ENCODE assay signal across 21 mouse cellular contexts in the genomic region with DNA sequence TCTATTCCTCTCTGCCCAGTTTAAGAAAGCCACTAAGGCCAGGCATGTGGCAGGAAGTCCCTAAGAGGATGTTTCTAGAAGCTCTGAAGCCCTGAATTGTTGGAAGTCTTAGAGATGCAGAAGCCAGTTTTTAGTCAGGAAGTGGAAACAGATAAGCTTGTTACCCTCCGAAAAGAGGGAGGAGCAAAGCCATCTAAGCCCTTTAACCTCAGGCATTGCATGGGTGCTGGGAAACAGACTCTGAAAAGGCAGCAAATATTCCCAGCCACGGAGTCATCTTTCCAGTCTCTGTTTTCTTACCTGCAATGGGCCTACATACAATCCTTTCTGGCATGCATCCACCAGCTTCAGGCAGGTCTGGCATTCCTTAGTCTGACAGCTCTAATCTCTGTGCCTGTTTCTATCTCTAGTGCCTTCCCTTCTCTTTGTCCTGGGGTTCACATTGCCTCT. TPM values are rescaled to one million over a fixed set of nuclear protein-coding genes. Genes with fewer than 3 reads are reported as not detected.
DNase-seq lines count a peak whose midpoint lies in the region; ATAC-seq and TF ChIP-seq lines count a peak whose summit lies in the region.
"Had no signal": no experiment of that assay in that cellular context is flagged by ENCODE, and none has a peak within 500 bp of the region (broad histone marks: within the 10 kb centered on the region; RNA-seq: fewer than 3 reads in every experiment).

No protein-coding gene starts in this region.

- TF ChIP-seq CTCF in liver, adult 2 months (IDR thresholded peaks at IDR 0.05; ENCODE audit: low read depth, low read length), result no peak
- no peak for TF ChIP-seq CTCF in bone marrow macrophage, adult 2 months (IDR thresholded peaks at IDR 0.05; ENCODE audit: low read depth, low read length)

- WGBS in liver, adult 2 months, result 5% methylated on average over 2 of the region's 2 CpGs
- 10% methylated on average over 2 of the region's 2 CpGs for WGBS in liver, embryonic 12.5 days (ENCODE audit: insufficient replicate concordance)
- WGBS in hindbrain, embryonic 14.5 days, result 58% methylated on average over 2 of the region's 2 CpGs

- H3K4me3 ChIP-seq in liver, adult 2 months (ENCODE audit: insufficient read depth, low read depth, low read length), result peak overlapping the region; percentile 48
- no peak overlapping the region for H3K4me3 ChIP-seq in liver, embryonic 12.5 days
- no peak overlapping the region for H3K4me3 ChIP-seq in bone marrow macrophage, adult 2 months (ENCODE audit: insufficient read depth, low read length)
- H3K4me3 ChIP-seq in hindbrain, embryonic 14.5 days (replicated peaks; ENCODE audit: low read length), result no peak overlapping the region
- H3K4me3 ChIP-seq: neural tube, embryonic 12.5 days; stomach, embryonic 15.5 days had no signal

- no peaks in the 10 kb centered on the region; the same call in 1 of the 2 replicates for H3K79me2 ChIP-seq in liver, adult 2 months (ENCODE audit: control insufficient read depth, insufficient read depth, low read length)

- peak; percentile 1 for DNase-seq in CD4-positive, CD25-positive, alpha-beta regulatory T cell, adult 2 months (ENCODE audit: low read depth, low spot score)
- DNase-seq in liver, adult 2 months (ENCODE audit: extremely low read depth, low read depth, low spot score), result peak; percentile 91
- DNase-seq in heart, postnatal 4 days, result peak; percentile 7
- DNase-seq in gastrocnemius, adult 8-10 months (ENCODE audit: low spot score in 2 of 2), result no peak
- DNase-seq in hindbrain, embryonic 14.5 days (ENCODE audit: low spot score), result no peak
- DNase-seq: adrenal gland, postnatal 25 days; cerebellum, postnatal 14 days; forebrain, postnatal 0 days; gastrocnemius, postnatal 14 days; kidney, adult 2 months; left cerebral cortex, postnatal 4 days; lung, adult 2 months; midbrain, embryonic 14.5 days had no signal

- no peaks in the 10 kb centered on the region for H3K36me3 ChIP-seq in liver, adult 2 months (ENCODE audit: control insufficient read depth, insufficient read depth, low read length)
- H3K36me3 ChIP-seq in liver, embryonic 12.5 days, result no peaks in the 10 kb centered on the region
- H3K36me3 ChIP-seq in hindbrain, embryonic 14.5 days (replicated peaks; ENCODE audit: control insufficient read depth, insufficient read depth), result no peaks in the 10 kb centered on the region
- H3K36me3 ChIP-seq: neural tube, embryonic 12.5 days; stomach, embryonic 15.5 days had no signal

- H3K4me1 ChIP-seq in liver, adult 2 months (ENCODE audit: control insufficient read depth, insufficient read depth, low read length), result peaks cover 31% of the 10 kb centered on the region
- H3K4me1 ChIP-seq in liver, embryonic 12.5 days, result peaks cover 5% of the 10 kb centered on the region; the same call in 1 of the 2 replicates
- peaks cover 10% of the 10 kb centered on the region for H3K4me1 ChIP-seq in bone marrow macrophage, adult 2 months (ENCODE audit: control insufficient read depth, insufficient read depth, low read length)
- H3K4me1 ChIP-seq in hindbrain, embryonic 14.5 days (replicated peaks; ENCODE audit: control insufficient read depth, insufficient read depth, low read length), result no peaks in the 10 kb centered on the region
- H3K4me1 ChIP-seq: neural tube, embryonic 12.5 days; stomach, embryonic 15.5 days had no signal

- H3K27me3 ChIP-seq in liver, adult 2 months (ENCODE audit: control insufficient read depth, insufficient read depth, low read length), result no peaks in the 10 kb centered on the region
- H3K27me3 ChIP-seq in liver, embryonic 12.5 days (replicated peaks), result no peaks in the 10 kb centered on the region
- H3K27me3 ChIP-seq in hindbrain, embryonic 14.5 days (ENCODE audit: control insufficient read depth, insufficient read depth, low read length), result no peaks in the 10 kb centered on the region
- H3K27me3 ChIP-seq: neural tube, embryonic 12.5 days; stomach, embryonic 15.5 days had no signal

- H3K9me3 ChIP-seq in liver, embryonic 12.5 days (replicated peaks), result no peaks in the 10 kb centered on the region
- no peaks in the 10 kb centered on the region for H3K9me3 ChIP-seq in hindbrain, embryonic 14.5 days (ENCODE audit: control insufficient read depth, low read length)
- H3K9me3 ChIP-seq: neural tube, embryonic 12.5 days; stomach, embryonic 15.5 days had no signal

- peak overlapping the region; percentile 99 for H3K27ac ChIP-seq in liver, adult 2 months (replicated peaks; ENCODE audit: insufficient read depth, low read depth, low read length)
- H3K27ac ChIP-seq in liver, embryonic 12.5 days, result no peak overlapping the region
- H3K27ac ChIP-seq in bone marrow macrophage, adult 2 months (ENCODE audit: insufficient read depth, low read depth, low read length), result peak overlapping the region; percentile 16; the same call in 1 of the 2 replicates
- H3K27ac ChIP-seq in hindbrain, embryonic 14.5 days, result no peak overlapping the region
- H3K27ac ChIP-seq: neural tube, embryonic 12.5 days; stomach, embryonic 15.5 days had no signal

- no peak overlapping the region for H3K4me2 ChIP-seq in liver, embryonic 12.5 days
- H3K4me2 ChIP-seq in hindbrain, embryonic 14.5 days (replicated peaks), result no peak overlapping the region
- H3K4me2 ChIP-seq: neural tube, embryonic 12.5 days; stomach, embryonic 15.5 days had no signal

- TF ChIP-seq POLR2A in liver, adult 2 months (IDR thresholded peaks at IDR 0.05; ENCODE audit: extremely low read depth, insufficient read depth, low read length), result no peak
- no peak for TF ChIP-seq POLR2A in bone marrow macrophage, adult 2 months (IDR thresholded peaks at IDR 0.05; ENCODE audit: borderline replicate concordance, low read depth, low read length)

- peak overlapping the region; percentile 76 for H3K9ac ChIP-seq in liver, adult 2 months (ENCODE audit: low read depth, low read length)
- no peak overlapping the region for H3K9ac ChIP-seq in liver, embryonic 12.5 days
- H3K9ac ChIP-seq in hindbrain, embryonic 14.5 days, result no peak overlapping the region
- H3K9ac ChIP-seq: forebrain, postnatal 0 days; neural tube, embryonic 12.5 days; stomach, embryonic 15.5 days had no signal

- no peak for ATAC-seq in CD4-positive, CD25-positive, alpha-beta regulatory T cell, adult 4 months
- ATAC-seq in liver, embryonic 12.5 days, result no peak
- ATAC-seq in hindbrain, embryonic 14.5 days (ENCODE audit: low FRiP score), result no peak
- ATAC-seq: forebrain, postnatal 0 days; hindbrain, embryonic 16.5 days had no signal

RNA-seq across cellular contexts. Expression of a gene that starts 7.6 kb away (rescaled TPM):
- not detected for polyA plus RNA-seq in CD4-positive, CD25-positive, alpha-beta regulatory T cell, adult 4 months (2017; shearing (Covaris generic))
- 7.5 and 8.7 TPM in 2 replicates for total RNA-seq in liver, adult 2 months (2014; rRNA removed)
- polyA plus RNA-seq in liver, adult 2 months (2012; rRNA removed), result 1.1 and 1.7 TPM in 2 replicates
- not detected in 2 replicates for polyA plus RNA-seq in liver, embryonic 12.5 days (2016; fragmentation: Nextera tagmentation; extraction: Ambion mirVana)
- not detected in 2 replicates for polyA plus RNA-seq in bone marrow macrophage, adult 2 months (2012; ENCODE audit: insufficient read depth, insufficient read length, missing spikeins)
- total RNA-seq in heart, postnatal 4 days (2021), result not detected
- total RNA-seq in gastrocnemius, adult 8-10 months (2022), result not detected
- polyA plus RNA-seq in hindbrain, embryonic 14.5 days (2014; fragmentation: Nextera tagmentation; extraction: Ambion mirVana), result not detected in 2 replicates
- total RNA-seq: adrenal gland, postnatal 25 days; forebrain, postnatal 0 days; gastrocnemius, postnatal 14 days; layer of hippocampus, postnatal 14 days; left cerebral cortex, postnatal 4 days had no signal
- polyA plus RNA-seq: forebrain, postnatal 0 days; hindbrain, embryonic 16.5 days; kidney, adult 2 months; lung, adult 2 months; midbrain, embryonic 14.5 days; neural tube, embryonic 12.5 days; stomach, embryonic 15.5 days had no signal

RNA-seq across cellular contexts. Expression of a gene that starts 13.7 kb away (rescaled TPM):
- under 1 TPM; 0.40 to 0.51 TPM for polyA plus RNA-seq in CD4-positive, CD25-positive, alpha-beta regulatory T cell, adult 4 months (2017; shearing (Covaris generic))
- 2,393 and 2,551 TPM in 2 replicates for total RNA-seq in liver, adult 2 months (2014; rRNA removed)
- 931 and 1,118 TPM in 2 replicates for polyA plus RNA-seq in liver, adult 2 months (2012; rRNA removed)
- polyA plus RNA-seq in liver, embryonic 12.5 days (2016; fragmentation: Nextera tagmentation; extraction: Ambion mirVana), result 0.12 and 0.17 TPM in 2 replicates
- not detected in 2 replicates for polyA plus RNA-seq in bone marrow macrophage, adult 2 months (2012; ENCODE audit: insufficient read depth, insufficient read length, missing spikeins)
- not detected for total RNA-seq in heart, postnatal 4 days (2021)
- total RNA-seq in gastrocnemius, adult 8-10 months (2022), result under 1 TPM in 1 of 4 experiments, not detected in 3; 0.13 TPM
- polyA plus RNA-seq in hindbrain, embryonic 14.5 days (2014; fragmentation: Nextera tagmentation; extraction: Ambion mirVana), result 0.25 TPM in 1 of 2 replicates, not detected in the other
- total RNA-seq: gastrocnemius, postnatal 14 days had no signal
- polyA plus RNA-seq: kidney, adult 2 months; small intestine, adult 2 months had no signal

RNA-seq across cellular contexts. Expression of a gene that starts 57.3 kb away (rescaled TPM):
- polyA plus RNA-seq in CD4-positive, CD25-positive, alpha-beta regulatory T cell, adult 4 months (2017; shearing (Covaris generic)), result 10 to 100 TPM; 53.2 to 62.3 TPM
- 43.8 and 54.7 TPM in 2 replicates for total RNA-seq in liver, adult 2 months (2014; rRNA removed)
- polyA plus RNA-seq in liver, adult 2 months (2012; rRNA removed), result 14.3 and 15.3 TPM in 2 replicates
- polyA plus RNA-seq in liver, embryonic 12.5 days (2016; fragmentation: Nextera tagmentation; extraction: Ambion mirVana), result 5.1 and 5.6 TPM in 2 replicates
- 43.1 and 44.6 TPM in 2 replicates for polyA plus RNA-seq in bone marrow macrophage, adult 2 months (2012; ENCODE audit: insufficient read depth, insufficient read length, missing spikeins)
- 1 to 10 TPM; 7.6 to 8.3 TPM for total RNA-seq in heart, postnatal 4 days (2021)
- 1 to 10 TPM; 5.3 to 6.1 (median 5.6) TPM for total RNA-seq in gastrocnemius, adult 8-10 months (2022)
- polyA plus RNA-seq in hindbrain, embryonic 14.5 days (2014; fragmentation: Nextera tagmentation; extraction: Ambion mirVana), result 10.1 and 11.0 TPM in 2 replicates

Comparison
In these comparisons a context has a peak if more than half of its experiments do, and no peak if none do; other contexts are left out.
1. H3K27ac ChIP-seq: peak in liver, adult 2 months (single experiment) and bone marrow macrophage, adult 2 months (single experiment); none in liver, embryonic 12.5 days (single experiment) and hindbrain, embryonic 14.5 days (single experiment).
2. RNA of a gene that starts 13.7 kb away (polyA plus RNA-seq): 931 to 1,118 TPM in liver, adult 2 months; 0.40 to 0.51 TPM in CD4-positive, CD25-positive, alpha-beta regulatory T cell, adult 4 months, 0.12 to 0.17 TPM in liver, embryonic 12.5 days, 0.25 TPM in hindbrain, embryonic 14.5 days and not detected in bone marrow macrophage, adult 2 months; every median in the first group is over 100 times any median in the second.
3. DNase-seq: peak in CD4-positive, CD25-positive, alpha-beta regulatory T cell, adult 2 months (single experiment), liver, adult 2 months (single experiment) and heart, postnatal 4 days (single experiment); none in gastrocnemius, adult 8-10 months (0 of 2) and hindbrain, embryonic 14.5 days (single experiment).